Mouse (Mus musculus) ES-E14 (cell line): ENCODE measurements around the gene Erich6. TPM values are rescaled to one million over a fixed set of nuclear protein-coding genes. Genes with fewer than 3 reads are reported as not detected.

Source experiments
- DNase-seq: peaks from one replicate; pipeline ENCODE4 v3.0.0-alpha.2; 2013; ENCODE audit warnings: low read depth, low spot score
- H3K27ac ChIP-seq: 2 replicates; pipeline ENCODE4 v1.5.1; 2012; ENCODE audit warnings: low read depth, mild to moderate bottlenecking, low read length, moderate library complexity, mixed read lengths; ENCODE audit not compliant: poor library complexity, insufficient read depth, severe bottlenecking
- H3K36me3 ChIP-seq: 2 replicates; pipeline ENCODE4 v1.6.1; 2012; ENCODE audit warnings: mild to moderate bottlenecking, low read length, moderate library complexity, mixed read lengths; ENCODE audit not compliant: control insufficient read depth, poor library complexity, insufficient read depth, severe bottlenecking
- H3K4me1 ChIP-seq, 2 experiments: fragments of 150-350 bp in 1 of 2; sonication (generic) in 1 of 2; 2 replicates each; pipeline ENCODE4 v1.6.1; 2012; ENCODE audit warnings: low read length in 2 of 2, mild to moderate bottlenecking in 1 of 2, mixed read lengths in 1 of 2; ENCODE audit not compliant: control insufficient read depth in 2 of 2, insufficient read depth in 2 of 2, poor library complexity in 1 of 2
- H3K4me3 ChIP-seq, 2 experiments: fragments of 150-350 bp in 1 of 2; sonication (generic) in 1 of 2; 2 replicates each; pipeline ENCODE4 v1.5.1; 2012; ENCODE audit warnings: low read length in 2 of 2, low read depth in 1 of 2, mild to moderate bottlenecking in 1 of 2, mixed read lengths in 1 of 2; ENCODE audit not compliant: insufficient read depth in 1 of 2, poor library complexity in 1 of 2, severe bottlenecking in 1 of 2
- H3K9ac ChIP-seq: 2 replicates; pipeline ENCODE4 v1.6.1; 2012; ENCODE audit warnings: low read depth, mild to moderate bottlenecking, low read length, mixed read lengths; ENCODE audit not compliant: poor library complexity, insufficient read depth, severe bottlenecking
- H3K9me3 ChIP-seq: fragments of 150-350 bp; sonication (generic); 2 replicates; pipeline ENCODE4 v1.6.1; 2012; ENCODE audit warnings: low read depth, mild to moderate bottlenecking, low read length; ENCODE audit not compliant: control insufficient read depth, insufficient read depth
- CHD2 ChIP-seq: IDR thresholded peaks from 2 replicates; pipeline ENCODE4 v1.6.1; 2014; ENCODE audit warnings: mild to moderate bottlenecking, low read depth, low read length, inconsistent platforms
- HCFC1 ChIP-seq: IDR thresholded peaks from 2 replicates; pipeline ENCODE4 v1.6.1; 2012; ENCODE audit warnings: low read length, inconsistent platforms, borderline replicate concordance; ENCODE audit not compliant: insufficient read depth
- MAFK ChIP-seq: IDR thresholded peaks from 2 replicates; pipeline ENCODE4 v1.6.1; 2014; ENCODE audit warnings: mild to moderate bottlenecking, low read depth, low read length, inconsistent platforms; ENCODE audit not compliant: insufficient read depth
- ZC3H11A ChIP-seq: IDR thresholded peaks from 2 replicates; pipeline ENCODE4 v1.6.1; 2012; ENCODE audit warnings: low read depth, mild to moderate bottlenecking, inconsistent platforms, low read length, borderline replicate concordance
- ZNF384 ChIP-seq: IDR thresholded peaks from 2 replicates; pipeline ENCODE4 v1.6.1; 2012; ENCODE audit warnings: low read depth, low read length, inconsistent platforms
- in situ Hi-C, 2 experiments: fragments of 600-800 bp; cut with MboI; formaldehyde crosslinking; loops; one replicate each; pipeline ENCODE4 v1.15.1; 2025; ENCODE audit warnings: low sequenced_read_pairs in 2 of 2, inconsistent platforms in 1 of 2; ENCODE audit not compliant: unreplicated experiment in 2 of 2
- total RNA-seq: library from RNA; depleted of rRNA; stranded (reverse); fragments of 300-350 nt; gene quantifications from 2 replicates; pipeline ENCODE4 v1.2.3, GENCODE M21; 2012; rRNA removed

Gene Erich6
- total RNA-seq, 1 experiment: not detected

DNA sequence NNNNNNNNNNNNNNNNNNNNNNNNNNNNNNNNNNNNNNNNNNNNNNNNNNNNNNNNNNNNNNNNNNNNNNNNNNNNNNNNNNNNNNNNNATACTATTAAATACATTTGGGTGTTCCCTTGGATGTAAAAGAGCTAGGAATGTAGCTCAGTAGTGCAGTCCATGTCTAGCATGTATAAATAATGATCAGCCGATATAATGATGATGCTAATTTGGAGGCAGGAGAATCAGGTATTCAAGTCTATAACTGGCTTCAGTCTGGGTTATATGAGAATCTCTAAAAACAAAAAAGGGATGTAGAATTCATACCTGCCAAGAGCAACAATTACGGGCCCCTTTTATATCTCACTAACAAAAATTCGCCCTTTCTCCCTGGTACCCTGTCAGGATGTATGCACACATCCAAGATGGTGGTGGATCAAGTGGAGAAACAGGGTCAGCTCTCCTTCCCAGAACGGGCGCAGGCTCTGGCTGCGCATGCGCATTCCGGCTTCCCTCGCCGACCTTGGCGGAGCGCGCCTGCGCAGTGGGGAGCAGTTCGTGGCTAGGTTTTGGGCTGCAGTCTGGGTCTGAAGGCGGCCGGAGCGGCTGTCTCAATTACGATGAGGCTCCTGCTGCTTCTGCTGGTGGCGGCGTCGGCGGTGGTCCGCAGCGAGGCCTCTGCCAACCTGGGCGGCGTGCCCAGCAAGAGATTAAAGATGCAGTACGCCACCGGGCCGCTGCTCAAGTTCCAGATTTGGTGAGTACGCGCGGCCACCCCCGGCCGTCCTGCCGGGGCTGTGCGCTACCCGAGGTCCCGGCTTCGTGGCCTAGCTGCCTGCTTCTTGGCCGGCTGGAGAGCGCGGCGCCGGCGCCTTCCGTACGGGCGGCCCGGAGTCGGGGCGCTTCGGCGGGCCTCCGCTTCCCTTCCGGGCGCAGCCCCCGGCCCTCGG is 60.6 kb downstream of the Erich6 start, which contains the start of gene Selenot:
Selenot (plus strand) TSS at position 500 of the 930 bp plus-strand sequence.
- Histone ChIP-seq H3K4me3 (peak within 1 kb of the TSS; percentile 67 to 82), H3K4me1 (peaks cover 2 to 5% of the 10 kb centered on the region in 2 experiments; a peak in 3 of 4 replicates), H3K36me3 (peaks cover 4% of the 10 kb centered on the region; the same call in 1 of the 2 replicates), H3K9ac (peak within 1 kb of the TSS; percentile 93), H3K27ac (peak within 1 kb of the TSS; percentile 86), H3K9me3 (no peaks in the 10 kb centered on the region)
- TF ChIP-seq ZNF384 (no peak), HCFC1 (no peak), CHD2 (no peak), MAFK (no peak), ZC3H11A (no peak)
- in situ Hi-C loops: no loop called here
- peak; percentile 91 for DNase-seq

DNA sequence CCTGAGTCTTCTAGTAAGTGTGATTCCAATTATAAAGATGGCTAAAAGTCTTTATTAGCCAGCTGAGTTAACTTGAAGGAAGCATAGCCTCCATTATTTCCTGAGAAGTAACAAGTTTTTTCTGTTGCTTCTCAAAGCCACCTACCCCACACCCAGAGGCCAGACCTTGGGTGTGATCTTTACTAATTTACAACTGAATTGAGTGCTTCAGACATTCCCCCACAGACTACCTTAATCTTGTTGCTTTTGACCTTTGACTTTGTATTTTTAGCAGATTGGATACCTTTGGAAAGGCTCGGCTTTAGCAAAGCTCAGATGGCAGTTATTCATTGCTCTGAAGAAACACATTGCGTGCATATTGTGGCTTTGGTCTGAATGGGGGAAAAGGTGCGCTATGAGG is 66.2 kb downstream of the Erich6 start:
- H3K27ac ChIP-seq: peak overlapping the region; percentile 44; the same call in 1 of the 2 replicates
- DNase-seq: no peak
- H3K36me3 ChIP-seq: no peaks in the 10 kb centered on the region
- in situ Hi-C loops: no loop called here
- H3K4me1 ChIP-seq: no peaks in the 10 kb centered on the region
- H3K9ac ChIP-seq: no peak overlapping the region
- no peak overlapping the region for H3K4me3 ChIP-seq
- no peak for TF ChIP-seq ZC3H11A
- TF ChIP-seq HCFC1: no peak
- no peak for TF ChIP-seq ZNF384
- TF ChIP-seq CHD2: no peak
- TF ChIP-seq MAFK: no peak
- H3K9me3 ChIP-seq: peaks cover 11% of the 10 kb centered on the region

Other genes starting within 250 kb of the Erich6 start
- 18.4 and 20.9 TPM in 2 replicates for gene Tsc22d2, start 222.5 kb downstream of the Erich6 start, total RNA-seq
- 63.5 and 88.9 TPM in 2 replicates for gene Eif2a, start 111.4 kb downstream of the Erich6 start, total RNA-seq
- gene Serp1, start 111.3 kb downstream of the Erich6 start, total RNA-seq: 22.4 and 41.8 TPM in 2 replicates
- 156 and 184 TPM in 2 replicates for gene Selenot, start 60.6 kb downstream of the Erich6 start, total RNA-seq
- 4.3 and 5.8 TPM in 2 replicates for gene Siah2, start 55.2 kb upstream of the Erich6 start, total RNA-seq
- gene Mindy4b-ps, start 185.1 kb upstream of the Erich6 start, total RNA-seq: not detected in 2 replicates
- 0.13 TPM in 1 of 2 replicates, not detected in the other for gene Clrn1, start 248.1 kb upstream of the Erich6 start, total RNA-seq